Mouse (Mus musculus): ENCODE data around the gene Hist1h2ad.
"Not testable (repeated sequence)": the region's sequence is repeated elsewhere in the genome, so short reads cannot be mapped to it uniquely, and the experiment has no call there.

GRCm38 (mm10) chr13:23535137-23536075, 38.8 kb upstream of the Hist1h2ad start, which contains the start of gene Hist1h3g:
- TF ChIP-seq GATA1, TAL1 (IDR thresholded peaks at IDR 0.05; ENCODE audit: low read length): not testable (repeated sequence)

Data from erythroblast, embryonic 14.5 days (primary cell).